Mouse (Mus musculus): ENCODE measurements around the gene Magi2. TPM values are rescaled to one million over a fixed set of nuclear protein-coding genes. Genes with fewer than 3 reads are reported as not detected.
A peak's percentile ranks its signal among the peaks of the same experiment; 100 is the strongest.
"Not testable (repeated sequence)": the region's sequence is repeated elsewhere in the genome, so short reads cannot be mapped to it uniquely, and the experiment has no call there.

Magi2 gene
- polyA plus RNA-seq, 1 experiment from 2014 or later: 18.6 TPM

GRCm38 (mm10) chr5:19292581-19292980, 65.7 kb downstream of the Magi2 start:
- 94% methylated on average over 3 of the region's 3 CpGs for WGBS
- Histone ChIP-seq H3K9ac (no peak overlapping the region), H3K9me3 (replicated peaks) (no peaks in the 10 kb centered on the region), H3K27ac (no peak overlapping the region), H3K4me1 (no peaks in the 10 kb centered on the region), H3K4me3 (no peak overlapping the region), H3K36me3 (ENCODE audit: poor library complexity, severe bottlenecking) (no peaks in the 10 kb centered on the region), H3K27me3 (no peaks in the 10 kb centered on the region), H3K4me2 (no peak overlapping the region)
- no peak for ATAC-seq

- H3K27ac ChIP-seq: no peak overlapping the region
- no peak for ATAC-seq
- H3K9me3 ChIP-seq (replicated peaks): no peaks in the 10 kb centered on the region
- no peaks in the 10 kb centered on the region for H3K27me3 ChIP-seq
- H3K4me3 ChIP-seq: no peak overlapping the region
- no peak overlapping the region for H3K4me2 ChIP-seq
- 90% methylated on average over 6 of the region's 6 CpGs for WGBS
- no peak overlapping the region for H3K9ac ChIP-seq
- no peaks in the 10 kb centered on the region for H3K36me3 ChIP-seq (ENCODE audit: poor library complexity, severe bottlenecking)
- no peaks in the 10 kb centered on the region for H3K4me1 ChIP-seq
Measured at GRCm38 (mm10) chr5:19306656-19307055, 79.8 kb downstream of the Magi2 start.

- Histone ChIP-seq H3K36me3 (ENCODE audit: poor library complexity, severe bottlenecking) (no peaks in the 10 kb centered on the region), H3K4me1 (no peaks in the 10 kb centered on the region), H3K9ac (no peak overlapping the region), H3K4me3 (no peak overlapping the region), H3K4me2 (no peak overlapping the region), H3K9me3 (replicated peaks) (no peaks in the 10 kb centered on the region), H3K27me3 (no peaks in the 10 kb centered on the region), H3K27ac (no peak overlapping the region)
- 65% methylated on average over 1 of the region's 1 CpGs for WGBS
- ATAC-seq: no peak
Measured at GRCm38 (mm10) chr5:19309870-19310269, 83.0 kb downstream of the Magi2 start.

GRCm38 (mm10) chr5:19322532-19322931, 95.7 kb downstream of the Magi2 start:
- 68% methylated on average over 6 of the region's 6 CpGs for WGBS
- Histone ChIP-seq H3K9me3 (replicated peaks) (no peaks in the 10 kb centered on the region), H3K9ac (no peak overlapping the region), H3K4me3 (no peak overlapping the region), H3K4me1 (no peaks in the 10 kb centered on the region), H3K36me3 (ENCODE audit: poor library complexity, severe bottlenecking) (no peaks in the 10 kb centered on the region), H3K4me2 (no peak overlapping the region), H3K27me3 (no peaks in the 10 kb centered on the region), H3K27ac (no peak overlapping the region)
- no peak for ATAC-seq

GRCm38 (mm10) chr5:19337561-19337960, 110.7 kb downstream of the Magi2 start:
- no peak overlapping the region for H3K9ac ChIP-seq
- no peak for ATAC-seq
- no peak overlapping the region for H3K4me2 ChIP-seq
- H3K9me3 ChIP-seq (replicated peaks): no peaks in the 10 kb centered on the region
- H3K4me3 ChIP-seq: no peak overlapping the region
- H3K4me1 ChIP-seq: no peaks in the 10 kb centered on the region
- no peaks in the 10 kb centered on the region for H3K27me3 ChIP-seq
- H3K27ac ChIP-seq: no peak overlapping the region
- H3K36me3 ChIP-seq (ENCODE audit: poor library complexity, severe bottlenecking): no peaks in the 10 kb centered on the region
- 67% methylated on average over 2 of the region's 2 CpGs for WGBS

GRCm38 (mm10) chr5:19368175-19368574, 141.3 kb downstream of the Magi2 start:
- whole genome bisulfite sequencing: 90% methylated on average over 1 of the region's 1 CpGs
- Histone ChIP-seq H3K9ac (no peak overlapping the region), H3K27me3 (no peaks in the 10 kb centered on the region), H3K4me1 (no peaks in the 10 kb centered on the region), H3K9me3 (replicated peaks) (no peaks in the 10 kb centered on the region), H3K36me3 (ENCODE audit: poor library complexity, severe bottlenecking) (no peaks in the 10 kb centered on the region), H3K27ac (no peak overlapping the region), H3K4me2 (no peak overlapping the region), H3K4me3 (no peak overlapping the region)
- ATAC-seq: no peak

- WGBS: 55% methylated on average over 3 of the region's 3 CpGs
Measured at GRCm38 (mm10) chr5:19395876-19396275, 169.0 kb downstream of the Magi2 start.

GRCm38 (mm10) chr5:19400299-19400698, 173.5 kb downstream of the Magi2 start:
- Histone ChIP-seq H3K4me1 (no peaks in the 10 kb centered on the region), H3K4me2 (no peak overlapping the region), H3K27me3 (no peaks in the 10 kb centered on the region), H3K4me3 (no peak overlapping the region), H3K9me3 (replicated peaks) (no peaks in the 10 kb centered on the region), H3K9ac (no peak overlapping the region), H3K36me3 (ENCODE audit: poor library complexity, severe bottlenecking) (no peaks in the 10 kb centered on the region), H3K27ac (no peak overlapping the region)
- WGBS: 91% methylated on average over 4 of the region's 4 CpGs
- ATAC-seq: no peak

More at GRCm38 (mm10) chr5:19395876-19396275, 169.0 kb downstream of the Magi2 start:
- no peak for ATAC-seq
- Histone ChIP-seq H3K4me3 (no peak overlapping the region), H3K9me3 (replicated peaks) (no peaks in the 10 kb centered on the region), H3K36me3 (ENCODE audit: poor library complexity, severe bottlenecking) (no peaks in the 10 kb centered on the region), H3K27me3 (no peaks in the 10 kb centered on the region), H3K27ac (no peak overlapping the region), H3K9ac (no peak overlapping the region), H3K4me2 (no peak overlapping the region), H3K4me1 (no peaks in the 10 kb centered on the region)

GRCm38 (mm10) chr5:19400738-19401408, 174.0 kb downstream of the Magi2 start:
- 44% methylated on average over 5 of the region's 5 CpGs for WGBS
- Histone ChIP-seq H3K9ac (no peak overlapping the region), H3K27ac (no peak overlapping the region), H3K4me1 (no peaks in the 10 kb centered on the region), H3K36me3 (ENCODE audit: poor library complexity, severe bottlenecking) (no peaks in the 10 kb centered on the region), H3K4me2 (no peak overlapping the region), H3K9me3 (replicated peaks) (no peaks in the 10 kb centered on the region), H3K27me3 (no peaks in the 10 kb centered on the region), H3K4me3 (no peak overlapping the region)
- peak; percentile 80 for ATAC-seq

GRCm38 (mm10) chr5:19404268-19404667, 177.4 kb downstream of the Magi2 start:
- not testable (repeated sequence) for ATAC-seq; H3K4me3 ChIP-seq; H3K36me3 ChIP-seq (ENCODE audit: poor library complexity, severe bottlenecking); H3K9ac ChIP-seq; H3K4me1 ChIP-seq; H3K9me3 ChIP-seq (replicated peaks); H3K4me2 ChIP-seq; H3K27ac ChIP-seq; H3K27me3 ChIP-seq
- WGBS: 67% methylated on average over 1 of the region's 1 CpGs

GRCm38 (mm10) chr5:19414556-19414955, 187.7 kb downstream of the Magi2 start:
- WGBS: 63% methylated on average over 4 of the region's 4 CpGs
- no peaks in the 10 kb centered on the region for H3K4me1 ChIP-seq
- H3K27ac ChIP-seq: no peak overlapping the region
- no peak overlapping the region for H3K9ac ChIP-seq
- H3K4me2 ChIP-seq: no peak overlapping the region
- H3K27me3 ChIP-seq: no peaks in the 10 kb centered on the region
- ATAC-seq: no peak
- H3K9me3 ChIP-seq (replicated peaks): no peaks in the 10 kb centered on the region
- H3K4me3 ChIP-seq: no peak overlapping the region
- no peaks in the 10 kb centered on the region for H3K36me3 ChIP-seq (ENCODE audit: poor library complexity, severe bottlenecking)

- Histone ChIP-seq H3K27me3 (no peaks in the 10 kb centered on the region), H3K4me1 (no peaks in the 10 kb centered on the region), H3K9ac (no peak overlapping the region), H3K27ac (no peak overlapping the region), H3K4me3 (no peak overlapping the region), H3K4me2 (no peak overlapping the region), H3K9me3 (replicated peaks) (no peaks in the 10 kb centered on the region), H3K36me3 (ENCODE audit: poor library complexity, severe bottlenecking) (no peaks in the 10 kb centered on the region)
- 37% methylated on average over 2 of the region's 2 CpGs for WGBS
- ATAC-seq: peak; percentile 66
Measured at GRCm38 (mm10) chr5:19429290-19429689, 202.5 kb downstream of the Magi2 start.

- H3K4me1 ChIP-seq: no peaks in the 10 kb centered on the region
- H3K9me3 ChIP-seq (replicated peaks): no peaks in the 10 kb centered on the region
- no peak overlapping the region for H3K4me3 ChIP-seq
- ATAC-seq: no peak
- H3K9ac ChIP-seq: no peak overlapping the region
- no peaks in the 10 kb centered on the region for H3K36me3 ChIP-seq (ENCODE audit: poor library complexity, severe bottlenecking)
- no peaks in the 10 kb centered on the region for H3K27me3 ChIP-seq
- H3K27ac ChIP-seq: no peak overlapping the region
- no peak overlapping the region for H3K4me2 ChIP-seq
Measured at GRCm38 (mm10) chr5:19462541-19462940, 235.7 kb downstream of the Magi2 start.
